Mouse (Mus musculus) erythroid progenitor cell, adult 5-6 weeks (primary cell): ENCODE results near the gene Tpm3. TPM values are rescaled to one million over a fixed set of nuclear protein-coding genes. Genes with fewer than 3 reads are reported as not detected.
A peak's percentile ranks its signal among the peaks of the same experiment; 100 is the strongest.

Experiments used
- ATAC-seq: replicated peaks from 2 replicates; pipeline ENCODE4 v1.8.0; 2016; ENCODE audit warnings: moderate number of reproducible peaks, mild to moderate bottlenecking, moderate TSS enrichment, inconsistent platforms; ENCODE audit not compliant: poor library complexity, low FRiP score, severe bottlenecking
- total RNA-seq, 2 experiments: library from RNA; stranded (forward) in 1 of 2; stranded (reverse) in 1 of 2; fragments of 150-400 nt in 1 of 2; fragments of 186-747, 209-891 nt in 1 of 2; gene quantifications; 2 replicates each; pipeline versions ENCODE4 v1.2.3 to v1.2.4; 2015 to 2017; ENCODE audit warnings: low replicate concordance in 2 of 2

Gene Tpm3
- 134 and 153 TPM in 2 replicates for total RNA-seq (2015; ENCODE audit: low replicate concordance)
- total RNA-seq (2017; ENCODE audit: low replicate concordance), result 196 and 241 TPM in 2 replicates

DNA sequence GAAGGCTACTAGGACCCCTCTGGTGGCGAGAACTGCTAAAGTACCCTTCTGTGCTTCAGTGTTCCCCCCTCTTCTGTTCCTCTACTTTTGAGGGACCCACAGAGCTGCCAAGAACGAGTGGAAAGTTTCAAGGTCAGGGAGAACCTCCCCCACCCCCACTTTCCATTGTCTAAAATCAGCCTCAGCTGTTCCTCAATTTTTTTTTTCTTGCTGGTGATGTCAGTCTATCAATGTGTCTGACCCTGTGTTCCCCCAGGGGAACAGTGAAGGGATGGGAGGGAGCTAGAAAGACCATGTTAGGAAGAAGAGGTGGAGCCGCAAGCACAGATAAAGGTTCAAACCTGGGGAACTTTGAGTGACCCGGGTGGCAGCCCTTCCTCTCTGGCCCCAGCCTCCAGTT is at the start of gene Tpm3:
TSS of gene Tpm3 (plus strand) at position 356 of the 400 bp plus-strand sequence.
- no peak for ATAC-seq

DNA sequence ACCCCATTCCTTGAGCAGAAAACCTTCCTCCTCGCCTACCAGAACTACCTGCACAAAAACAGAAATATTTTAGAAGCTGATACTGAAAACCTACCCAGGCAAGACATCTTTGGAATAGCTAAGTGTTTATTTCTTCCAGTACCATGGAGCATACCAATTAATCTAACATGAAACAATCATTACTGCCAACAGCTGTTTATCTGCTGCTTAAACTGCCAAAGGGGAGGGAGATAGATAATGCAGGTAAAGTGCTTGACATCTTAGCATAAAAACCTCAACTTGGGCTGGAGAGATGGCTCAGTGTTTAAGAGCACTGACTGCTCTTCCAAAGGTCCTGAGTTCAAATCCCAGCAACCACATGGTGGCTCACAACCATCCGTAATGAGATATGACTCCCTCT is 37.8 kb upstream of the Tpm3 start:
- ATAC-seq, result no peak

DNA sequence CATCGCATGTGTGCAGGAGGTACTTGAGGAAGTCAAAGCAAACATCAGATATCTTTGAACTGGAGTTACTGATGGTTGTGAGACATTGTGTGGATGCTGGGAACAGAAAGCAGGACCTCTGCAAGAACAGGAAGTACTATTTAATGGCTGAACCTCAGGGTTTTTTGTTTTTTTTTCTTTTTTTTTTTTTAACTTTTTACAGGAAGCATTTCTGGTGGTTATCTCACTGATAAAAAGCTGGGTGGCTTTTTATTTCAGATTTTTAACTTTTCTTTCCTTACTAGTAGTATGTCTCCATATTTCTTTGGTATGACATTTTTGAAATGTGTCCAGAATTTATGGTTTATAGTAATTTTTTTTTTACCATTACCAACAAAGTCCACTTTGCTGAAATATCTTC is 36.2 kb upstream of the Tpm3 start:
- no peak for ATAC-seq

DNA sequence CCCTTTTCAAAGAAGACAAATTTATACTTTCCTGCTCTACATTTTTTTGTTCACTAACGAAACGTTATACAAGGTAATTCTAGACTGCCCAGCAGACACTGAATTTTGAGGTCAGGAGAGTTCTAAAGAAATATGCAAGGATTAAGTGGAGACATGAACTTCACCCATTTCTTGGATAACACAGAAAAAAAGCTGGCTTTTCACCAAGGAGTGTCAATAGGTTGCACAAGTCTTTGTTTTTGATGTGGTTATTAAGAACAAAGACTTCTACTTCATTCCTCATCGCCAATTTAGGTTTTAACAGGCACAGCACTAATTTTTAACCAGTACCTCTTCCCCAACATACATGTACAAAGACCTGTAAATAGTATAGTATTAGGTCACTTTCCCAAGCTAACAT is 22.8 kb upstream of the Tpm3 start:
- ATAC-seq, result no peak

DNA sequence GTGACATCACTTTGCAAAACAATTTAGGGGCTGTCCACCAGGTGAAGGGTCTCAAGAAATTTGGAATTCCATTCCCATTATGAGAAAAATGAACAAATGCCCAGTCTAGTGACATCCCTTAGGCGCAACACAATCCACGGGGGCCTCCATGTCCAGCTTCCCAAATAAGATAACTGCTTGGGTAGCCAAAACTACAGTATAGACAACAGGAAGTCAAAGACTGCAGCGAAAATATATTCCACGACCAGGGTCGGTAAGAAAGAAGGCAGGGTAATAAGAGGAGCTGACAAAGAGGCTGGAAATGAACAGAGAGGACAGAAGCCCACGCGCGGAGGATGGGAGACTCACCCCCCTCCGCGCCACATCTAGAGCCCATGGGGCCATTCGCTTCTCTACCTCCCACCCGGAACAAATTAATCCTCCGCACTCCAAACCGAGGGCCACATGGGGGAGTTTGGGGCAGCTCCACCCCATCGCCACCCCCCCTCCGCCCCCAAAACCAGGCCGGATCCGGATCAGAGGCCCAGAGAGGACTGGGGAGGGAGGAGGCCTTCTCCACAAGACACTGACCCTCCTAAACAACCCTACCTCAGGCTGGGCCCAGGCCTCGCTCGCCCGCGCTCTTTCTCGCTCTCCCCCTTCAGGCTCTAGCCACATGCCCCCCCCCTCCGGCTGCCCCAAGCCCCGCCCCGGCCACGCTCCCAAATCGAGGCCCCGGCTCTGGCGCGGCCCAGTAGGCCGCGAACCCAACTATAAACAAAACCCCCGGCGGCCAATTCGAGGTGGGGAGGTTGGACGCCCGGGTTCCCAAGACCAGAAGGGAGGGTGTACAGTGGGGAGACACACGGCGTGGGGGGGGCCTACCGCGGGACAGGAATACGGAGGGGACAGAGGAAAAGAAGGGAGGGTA is 20.8 kb upstream of the Tpm3 start, which contains the start of gene 4933434E20Rik:
TSS of gene 4933434E20Rik (plus strand) at position 196 of the 910 bp plus-strand sequence.
- ATAC-seq, result peak; percentile 47

DNA sequence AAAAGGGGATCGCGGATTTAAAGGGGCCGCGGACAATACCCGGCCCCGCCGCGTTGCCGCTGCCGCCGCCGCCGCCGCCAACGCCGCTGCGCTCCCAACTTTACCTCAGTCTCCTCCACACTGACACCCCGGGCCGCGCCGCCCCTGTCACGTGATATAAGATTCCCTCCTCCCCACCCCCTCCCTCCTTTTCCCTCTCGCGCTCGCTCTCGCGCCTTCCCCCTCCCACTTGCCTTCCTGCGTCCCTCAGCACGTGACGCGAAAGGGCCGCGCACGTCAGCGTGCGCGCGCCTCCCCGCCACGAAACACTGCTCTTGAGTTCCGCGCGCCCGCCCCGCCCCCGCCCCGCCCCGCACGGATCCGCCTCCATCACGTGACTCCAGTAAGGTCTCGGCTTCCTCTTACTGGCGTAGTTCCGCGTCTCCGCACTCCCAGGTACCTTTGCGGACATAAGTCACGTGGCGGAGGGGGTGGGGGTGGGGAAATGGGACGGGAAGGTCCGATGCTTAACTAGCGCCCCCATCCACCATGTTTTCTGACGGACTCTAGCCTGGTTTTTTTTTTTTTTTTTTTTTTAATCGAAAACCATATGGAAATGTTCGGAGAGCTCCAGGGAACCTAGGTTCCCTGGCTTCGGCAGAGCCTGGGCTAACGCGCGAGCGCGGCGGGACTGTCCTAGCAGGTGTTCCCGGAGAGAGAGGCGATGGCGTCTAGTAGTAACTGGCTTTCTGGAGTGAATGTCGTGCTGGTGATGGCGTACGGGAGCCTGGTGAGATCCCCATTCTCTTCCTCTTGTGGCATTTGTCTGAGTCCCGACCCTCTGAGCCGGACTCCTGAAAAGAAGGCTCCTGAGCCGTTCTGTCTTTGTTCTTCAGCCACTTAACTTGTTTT is 19.9 kb upstream of the Tpm3 start, which contains the start of gene Ubap2l:
TSS of gene Ubap2l (minus strand) at position 278 of the 891 bp plus-strand sequence.
- peak; percentile 87 for ATAC-seq

DNA sequence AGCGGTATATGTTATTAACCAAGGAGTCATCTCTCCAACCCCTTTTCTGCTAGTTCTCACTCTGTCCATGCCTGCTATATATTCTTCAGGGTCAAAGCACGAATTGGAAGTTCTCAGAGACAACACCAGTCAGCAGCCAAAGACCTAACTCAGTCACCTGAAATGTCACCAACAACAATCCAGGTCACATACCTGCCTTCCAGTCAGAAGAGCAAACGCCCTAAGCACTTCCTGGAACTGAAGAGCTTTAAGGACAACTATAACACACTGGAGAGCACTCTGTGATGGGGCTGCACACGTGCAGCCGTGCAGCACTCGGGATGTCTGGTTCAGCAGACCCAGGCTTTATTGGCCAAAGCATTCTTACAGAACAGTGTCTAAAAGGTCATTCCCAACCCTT is 10.9 kb upstream of the Tpm3 start:
- no peak for ATAC-seq

DNA sequence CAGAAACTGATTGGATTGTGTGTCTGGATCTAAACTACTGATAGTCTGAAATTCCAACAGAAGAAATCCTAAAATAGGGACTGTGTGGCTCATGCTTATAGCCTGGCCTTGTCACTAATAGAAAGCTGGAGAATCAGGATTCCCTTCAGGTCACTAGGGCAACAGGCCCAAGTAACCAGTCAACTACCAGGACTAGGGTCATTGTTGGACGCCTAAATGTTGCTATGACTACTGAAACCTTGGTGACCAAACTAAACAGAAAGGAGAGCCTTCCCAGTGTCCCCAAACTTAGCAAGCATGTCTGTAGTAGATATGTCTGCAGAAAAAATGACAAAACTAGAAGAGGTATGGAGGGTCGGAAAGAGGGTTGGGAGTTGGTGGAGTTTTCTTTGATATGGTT is 9.9 kb upstream of the Tpm3 start:
- ATAC-seq, result no peak

DNA sequence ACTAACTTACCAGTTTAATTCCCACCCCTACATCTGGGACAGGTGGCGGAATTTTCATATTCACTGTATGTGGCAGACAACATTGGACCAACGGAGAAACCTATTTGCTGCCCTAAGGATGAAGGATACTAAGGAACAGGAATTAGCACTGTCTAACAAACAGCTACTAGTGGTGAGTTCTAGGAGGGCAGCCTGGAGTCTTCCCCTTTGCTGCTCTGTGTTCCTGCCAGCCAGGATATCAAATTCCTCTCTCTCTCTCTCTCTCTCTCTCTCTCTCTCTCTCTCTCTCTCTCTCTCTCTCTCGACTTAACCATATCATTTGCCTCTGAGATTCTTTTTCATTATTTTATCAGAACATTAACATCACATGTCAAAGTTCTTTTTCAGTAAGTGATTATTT is 8.1 kb upstream of the Tpm3 start:
- ATAC-seq, result no peak

DNA sequence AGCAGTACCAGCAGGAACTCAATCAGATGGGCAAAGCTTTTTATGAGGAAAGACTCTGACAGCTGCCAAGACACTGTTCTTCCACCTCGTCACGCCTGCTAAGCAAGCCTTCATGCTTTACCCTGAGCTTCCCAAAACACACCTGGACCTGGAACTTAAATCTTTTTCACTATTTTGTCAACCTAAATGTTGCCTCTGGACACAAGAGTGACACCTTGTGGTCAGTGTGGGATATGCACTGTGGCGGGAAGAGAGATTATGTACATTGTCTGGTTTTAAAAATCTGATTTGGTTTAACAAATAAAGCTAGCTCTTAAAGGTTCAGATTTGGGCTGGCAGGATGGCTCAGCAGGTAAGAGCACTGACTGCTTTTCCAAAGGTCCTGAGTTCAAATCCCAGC is 6.9 kb upstream of the Tpm3 start:
- peak; percentile 75 for ATAC-seq

DNA sequence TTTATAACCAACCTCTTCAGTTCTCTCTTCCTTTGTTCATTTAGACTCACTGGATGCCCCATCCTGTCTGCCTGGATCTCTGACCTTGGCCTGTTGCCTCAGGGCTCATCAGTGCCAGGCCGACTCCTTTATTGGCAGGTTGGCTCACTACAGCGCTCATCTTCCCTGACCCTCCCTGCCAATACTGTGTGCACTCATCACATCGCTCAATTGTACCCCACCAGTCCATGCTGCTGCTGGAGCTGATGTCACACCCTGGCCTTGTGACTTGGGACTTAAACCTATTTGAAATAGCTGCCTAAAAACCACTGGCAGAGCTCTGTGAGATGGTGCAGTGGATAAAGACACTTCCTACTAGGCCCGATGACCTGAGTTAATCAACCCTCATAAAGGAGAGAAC is 4.6 kb upstream of the Tpm3 start:
- ATAC-seq, result no peak

DNA sequence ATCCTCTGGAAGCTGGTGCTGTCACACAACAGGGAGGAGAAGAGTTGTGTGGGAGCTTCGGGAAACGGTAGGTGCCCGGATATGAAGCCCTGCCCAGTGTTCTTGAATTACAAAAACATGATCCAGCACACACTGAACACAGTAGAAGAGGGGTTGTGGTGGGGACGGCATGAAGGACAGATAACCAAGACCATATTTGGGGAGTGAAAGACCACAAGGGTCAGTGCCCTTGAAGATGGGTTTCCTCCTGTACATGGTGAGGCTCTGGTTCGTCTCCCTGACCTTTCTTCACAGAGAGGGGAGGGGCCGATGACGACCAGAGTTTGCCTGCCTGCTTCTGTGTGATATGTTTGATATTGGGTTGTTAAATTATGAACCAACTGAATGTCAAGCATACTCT is 2.8 kb upstream of the Tpm3 start:
- ATAC-seq, result no peak

DNA sequence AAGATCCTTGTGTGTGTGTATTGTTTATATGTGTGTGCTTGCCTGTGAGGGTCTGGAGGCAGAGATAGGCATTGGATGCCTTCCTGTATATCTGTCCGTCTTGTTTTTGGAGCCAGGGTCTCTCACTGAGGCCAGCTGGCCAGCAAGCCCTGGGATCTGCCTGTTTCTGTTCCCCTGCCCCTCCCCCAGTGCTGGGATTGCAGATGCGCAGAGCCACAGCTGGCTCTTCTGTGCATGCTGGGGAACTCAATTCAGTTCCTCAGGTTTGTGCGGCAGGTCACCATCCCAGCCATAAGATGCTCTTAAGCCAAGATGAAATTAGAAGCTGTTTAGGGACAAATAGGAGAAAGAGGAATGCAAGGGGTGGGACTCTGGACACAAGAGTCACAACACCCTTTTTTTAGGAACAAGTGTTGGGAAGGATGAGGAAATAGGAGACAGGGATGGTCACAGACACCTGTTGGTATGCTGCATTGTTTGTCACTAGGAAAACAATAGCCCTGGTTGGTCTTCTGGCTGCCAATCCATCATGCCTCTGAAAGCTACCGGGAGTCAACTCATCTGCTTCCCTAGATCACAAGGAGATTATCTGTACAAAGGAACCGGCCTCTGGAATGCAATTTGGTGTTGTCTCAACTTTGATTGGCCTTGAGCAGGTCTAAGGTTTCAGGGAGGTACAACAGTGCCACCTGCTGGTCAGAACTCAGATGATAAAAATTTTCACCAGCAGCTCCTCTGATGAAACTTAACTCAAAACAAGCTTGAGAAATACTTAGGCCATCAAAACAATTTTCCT is 4.7 kb downstream of the Tpm3 start:
- no peak for ATAC-seq

DNA sequence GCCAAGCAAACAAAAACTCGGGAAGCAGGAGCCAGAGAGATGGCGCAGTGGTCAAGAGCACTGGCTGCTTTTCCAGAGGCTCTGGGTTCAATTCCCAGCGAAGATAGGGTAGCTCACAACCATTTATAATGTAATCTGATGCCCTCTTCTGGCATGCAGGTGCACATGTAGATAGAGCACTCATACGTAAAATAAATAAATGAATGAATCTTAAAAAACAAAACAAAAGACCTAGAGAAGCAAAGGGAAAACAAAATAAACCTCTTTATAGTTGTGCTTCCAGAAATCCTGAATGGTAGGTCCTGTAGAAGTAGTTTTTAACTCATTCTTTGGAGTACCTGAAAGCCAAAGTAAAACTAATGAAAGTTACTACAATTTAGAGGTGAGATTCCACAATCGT is 5.8 kb downstream of the Tpm3 start:
- no peak for ATAC-seq

DNA sequence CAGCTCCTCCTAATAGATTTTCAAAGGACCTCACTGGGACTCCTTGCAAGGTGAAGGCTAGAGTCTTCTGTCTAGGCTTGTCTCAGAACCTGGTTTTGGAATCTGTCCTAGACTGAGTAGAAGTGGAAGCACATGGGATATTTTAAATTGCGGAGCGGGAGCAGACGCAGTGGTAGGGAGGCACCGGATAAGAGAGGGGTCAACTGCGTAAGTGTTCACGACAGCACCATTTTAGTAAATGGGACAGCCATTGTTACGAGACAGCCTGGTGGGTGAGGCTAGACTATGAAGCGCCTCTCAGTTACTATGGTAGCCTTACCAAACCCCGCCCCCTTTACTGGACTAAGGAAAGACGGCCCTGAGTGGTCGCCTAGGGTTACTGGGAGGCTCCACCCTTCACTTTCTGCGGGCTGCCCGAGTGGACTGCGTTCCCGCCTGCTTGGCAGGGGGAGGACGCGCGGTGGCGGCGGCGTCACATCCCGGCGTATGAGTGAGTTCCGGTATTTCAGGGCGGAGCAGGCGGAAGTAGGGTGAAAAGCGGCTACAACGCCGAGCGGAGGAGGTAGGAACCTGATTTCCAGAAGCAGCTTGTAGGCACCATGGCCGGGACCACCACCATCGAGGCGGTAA is 6.8 kb downstream of the Tpm3 start:
- peak; percentile 92 for ATAC-seq

DNA sequence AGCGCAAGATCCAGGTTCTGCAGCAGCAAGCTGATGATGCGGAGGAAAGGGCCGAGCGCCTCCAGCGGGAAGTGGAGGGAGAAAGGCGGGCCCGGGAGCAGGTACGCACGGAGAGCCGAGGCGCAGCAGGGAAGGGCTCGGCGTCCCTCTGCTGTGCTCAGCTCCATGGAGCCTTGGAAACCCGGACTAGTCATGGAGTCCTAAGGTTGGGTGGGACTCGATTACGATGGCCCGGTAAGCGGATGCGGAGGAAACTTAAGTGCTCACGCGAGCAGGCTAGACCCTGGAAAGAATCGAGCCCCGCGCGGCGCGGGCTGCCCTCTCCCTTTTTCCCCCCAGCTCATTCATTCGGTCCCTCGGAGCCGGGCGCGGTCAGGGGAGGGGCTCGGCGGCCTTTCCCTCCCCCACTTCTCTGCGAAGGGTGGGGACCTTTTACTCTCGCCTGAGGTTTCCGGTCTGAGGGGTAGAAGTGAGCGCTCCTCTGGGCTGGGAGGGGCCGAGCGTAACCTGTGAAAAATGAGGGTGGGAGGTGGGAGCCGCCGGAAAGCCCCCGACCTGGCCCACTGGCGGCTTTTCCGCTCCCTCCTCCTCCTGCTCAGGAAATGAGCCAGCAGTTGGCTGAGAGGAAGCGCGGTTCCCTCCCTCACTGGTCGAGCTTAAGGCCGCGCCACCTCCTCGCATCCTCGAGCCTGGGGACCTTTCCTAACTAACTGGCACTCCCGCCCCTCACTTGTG is 7.5 kb downstream of the Tpm3 start:
- ATAC-seq, result peak; percentile 67

DNA sequence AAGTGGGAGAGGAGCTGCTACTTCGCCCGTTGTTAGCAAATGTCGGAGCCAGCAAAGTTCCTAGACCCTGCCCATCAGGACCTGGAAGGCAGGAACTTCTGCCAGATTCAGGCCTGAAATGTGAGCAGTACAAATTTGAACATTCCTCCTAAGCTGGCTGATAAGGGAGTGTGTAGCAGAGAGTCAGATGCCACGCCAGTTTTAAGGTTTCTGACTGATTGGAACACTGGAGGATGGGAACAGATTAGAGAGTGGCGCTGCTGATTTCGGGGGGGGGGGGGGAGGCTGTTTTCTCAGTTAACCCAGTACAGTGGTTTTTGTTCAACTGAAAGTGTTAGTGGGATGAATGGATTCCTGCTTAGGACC is 8.0 kb downstream of the Tpm3 start:
- ATAC-seq, result 0 out of 2 replicates have a peak, but pooled peaks have one; percentile 2

DNA sequence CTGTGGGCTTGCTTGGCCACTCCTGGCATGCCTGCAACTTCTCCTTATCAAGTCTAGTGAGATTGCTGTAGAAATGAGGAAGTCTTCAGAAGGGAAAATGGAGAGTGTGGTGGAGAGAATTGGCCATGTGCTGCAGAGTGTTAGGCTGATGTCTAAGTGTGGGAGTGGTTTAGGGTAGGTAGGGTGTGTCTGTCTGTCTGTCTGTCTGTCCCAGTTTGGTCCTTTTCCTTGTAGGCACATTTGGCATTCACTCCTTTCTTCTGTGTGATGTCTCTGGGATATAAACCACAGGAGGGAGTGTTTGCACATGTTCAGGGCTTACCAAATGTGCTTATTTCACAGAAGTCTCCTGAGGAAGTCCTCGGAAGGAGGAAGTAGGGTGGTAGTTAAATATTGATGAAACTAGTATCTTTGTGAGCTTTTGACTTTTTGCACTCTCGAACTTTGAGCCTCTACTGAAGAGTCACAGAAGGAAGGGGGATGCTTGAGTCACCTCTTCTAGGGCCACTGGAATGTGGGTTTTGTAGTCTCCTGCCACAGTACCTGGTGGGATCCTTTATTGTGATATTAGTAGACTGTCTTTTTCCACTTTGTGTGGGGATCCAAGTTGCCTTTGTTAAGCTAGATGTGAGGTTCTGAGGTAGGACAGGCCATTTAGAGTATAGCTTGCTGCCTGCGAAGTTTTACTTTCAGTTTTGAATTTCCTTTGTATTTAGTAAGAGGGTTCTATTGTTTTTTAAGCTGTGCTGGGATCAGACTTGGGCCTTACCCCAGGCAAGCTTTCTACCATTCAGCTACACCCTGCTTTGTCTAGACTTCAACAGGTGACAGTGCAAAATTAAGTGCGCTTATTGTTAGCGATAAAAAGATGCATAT is 9.2 kb downstream of the Tpm3 start:
- no peak for ATAC-seq
